Mouse (Mus musculus) c-Kit-positive CD71-negative TER-119-negative erythroid progenitor cells, embryonic 14.5 days (primary cell): ENCODE data around the gene Atp8b4.

ENCODE experiments used
- DNase-seq: peaks from one replicate; pipeline ENCODE4 v3.0.0-alpha.2; 2013; ENCODE audit warnings: low read depth

Atp8b4 gene

DNA sequence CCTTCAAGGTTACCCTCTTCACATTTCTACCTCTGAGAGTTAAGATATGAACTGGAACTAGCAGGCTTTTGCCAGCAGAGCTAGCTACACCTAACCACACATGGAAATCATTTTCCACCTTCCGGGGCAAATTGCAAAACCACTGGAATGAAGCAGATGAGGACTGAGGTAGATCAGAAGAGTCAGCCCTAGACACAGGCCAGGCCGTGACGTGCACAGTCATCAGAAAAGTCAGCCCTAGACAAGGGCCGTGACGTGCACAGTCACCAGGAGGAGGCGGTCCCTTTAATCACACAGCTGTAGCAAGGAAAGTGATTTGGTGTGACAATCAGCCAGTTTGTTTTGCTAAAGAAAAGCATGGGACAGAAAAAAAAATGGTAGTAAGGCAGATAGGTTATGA lies 216.4 kb downstream of the Atp8b4 start:
- no peak for DNase-seq

DNA sequence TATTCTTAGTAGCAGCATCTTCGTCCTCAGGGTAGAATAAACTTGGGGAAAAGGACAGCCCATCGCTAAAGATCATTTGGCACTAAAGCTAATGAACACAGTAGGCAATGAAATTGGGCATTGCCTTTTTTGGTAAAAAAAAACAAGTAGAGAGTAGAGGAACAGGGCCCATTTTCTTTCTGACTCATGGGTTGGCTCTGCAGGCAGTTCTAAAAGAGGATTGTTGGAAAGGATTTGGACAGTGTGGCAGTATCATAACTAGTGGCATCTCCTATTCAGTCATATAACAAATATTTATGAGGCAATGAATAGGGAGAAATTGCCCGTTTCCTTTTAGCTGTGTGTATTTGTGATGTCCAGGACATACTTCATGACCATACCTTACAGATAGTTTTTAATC lies 217.4 kb downstream of the Atp8b4 start:
- DNase-seq = no peak

DNA sequence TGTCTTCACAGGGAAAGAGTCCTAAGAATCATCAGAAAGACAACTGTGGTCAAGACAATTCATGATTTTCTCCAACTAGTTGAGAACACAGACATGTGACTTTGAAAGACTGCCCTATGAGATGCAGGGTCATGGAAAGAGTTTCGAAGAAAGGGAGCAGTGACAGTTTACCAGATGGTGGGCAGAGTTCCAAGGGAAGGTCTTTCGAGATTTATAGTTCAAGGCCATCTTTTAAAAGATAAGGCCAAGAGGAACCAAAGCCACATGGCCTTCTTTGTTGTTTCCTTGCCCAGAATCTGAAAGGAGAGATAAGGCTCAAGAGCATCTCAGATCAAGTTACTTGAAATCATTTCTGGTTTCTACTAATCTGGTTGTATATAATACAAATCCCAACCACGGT lies 225.0 kb downstream of the Atp8b4 start:
- DNase-seq = no peak

DNA sequence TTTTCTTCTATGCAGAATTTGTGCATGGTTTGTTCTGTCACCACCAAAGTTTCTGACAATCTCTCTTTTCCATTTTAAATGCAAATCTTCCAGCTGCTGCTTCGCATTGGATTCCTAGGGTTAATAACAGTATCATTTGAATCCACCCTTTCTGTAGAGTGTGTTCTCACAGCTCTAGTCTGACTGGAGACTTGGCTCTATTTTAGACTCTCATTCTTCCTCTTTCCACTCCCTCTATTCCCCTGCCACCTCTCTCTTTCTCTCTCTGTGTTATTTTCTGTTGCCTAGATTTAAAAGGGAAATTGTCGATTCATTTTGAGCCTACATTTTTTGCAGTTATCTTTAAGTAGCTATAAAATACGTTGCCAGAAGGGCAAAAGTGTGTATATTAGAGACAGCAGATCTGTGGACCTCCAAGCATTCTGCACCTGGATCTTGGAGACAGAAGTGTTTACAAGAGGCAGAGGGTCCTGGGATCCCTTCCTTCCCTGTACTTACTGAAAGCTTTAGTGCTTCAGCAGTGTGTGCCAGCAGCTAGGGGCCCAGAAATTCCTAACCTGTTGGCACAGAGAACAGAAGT lies 225.6 kb downstream of the Atp8b4 start:
- no peak for DNase-seq

DNA sequence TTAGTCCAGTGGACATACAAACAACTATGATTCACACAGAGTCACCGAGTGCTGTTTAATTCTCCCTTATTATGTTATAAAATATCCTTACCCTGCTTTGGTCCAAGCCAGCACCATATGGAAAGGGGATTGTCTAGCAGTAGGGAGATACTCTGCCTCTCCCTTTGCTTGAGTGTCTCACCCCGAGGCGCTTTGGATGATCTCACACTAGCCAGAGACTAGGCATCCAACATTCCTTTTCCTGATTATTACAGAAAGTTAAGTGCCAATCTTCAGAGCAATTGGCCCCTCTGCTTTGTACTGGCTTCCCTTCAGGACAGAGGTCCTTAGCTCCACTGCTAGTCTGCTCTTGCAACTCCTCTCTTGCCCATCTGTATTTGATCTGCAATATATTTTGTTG lies 226.2 kb downstream of the Atp8b4 start:
- DNase-seq = no peak
